Mouse (Mus musculus) CD4-positive helper T cell, adult 2 months (primary cell): ENCODE data around the gene Tbc1d2.

Experiments used
- DNase-seq: peaks from one replicate; pipeline ENCODE4 v3.0.0-alpha.2; 2012; ENCODE audit warnings: low read depth, missing footprints, low spot score

Tbc1d2 gene

GRCm38 (mm10) chr4:46650086-46650753, at the start of gene Tbc1d2:
TSS of gene Tbc1d2 (minus strand) at chr4:46650209.
- DNase-seq, result peak; percentile 96

- no peak for DNase-seq
Measured at GRCm38 (mm10) chr4:46696467-46696866, 46.5 kb upstream of the Tbc1d2 start.

GRCm38 (mm10) chr4:46690565-46690964, 40.6 kb upstream of the Tbc1d2 start:
- DNase-seq, result no peak

- no peak for DNase-seq
Measured at GRCm38 (mm10) chr4:46690023-46690420, 40.0 kb upstream of the Tbc1d2 start.

- peak; percentile 50 for DNase-seq
Measured at GRCm38 (mm10) chr4:46689397-46690022, 39.5 kb upstream of the Tbc1d2 start.

- DNase-seq, result no peak
Measured at GRCm38 (mm10) chr4:46688213-46688832, 38.3 kb upstream of the Tbc1d2 start.

GRCm38 (mm10) chr4:46684160-46684559, 34.2 kb upstream of the Tbc1d2 start:
- DNase-seq, result no peak

- DNase-seq, result no peak
Measured at GRCm38 (mm10) chr4:46676646-46677045, 26.6 kb upstream of the Tbc1d2 start.

- DNase-seq, result no peak
Measured at GRCm38 (mm10) chr4:46675992-46676391, 26.0 kb upstream of the Tbc1d2 start.

GRCm38 (mm10) chr4:46675272-46675785, 25.3 kb upstream of the Tbc1d2 start:
- DNase-seq, result no peak

- no peak for DNase-seq
Measured at GRCm38 (mm10) chr4:46668620-46669019, 18.6 kb upstream of the Tbc1d2 start.

- no peak for DNase-seq
Measured at GRCm38 (mm10) chr4:46666420-46666819, 16.4 kb upstream of the Tbc1d2 start.

- DNase-seq, result peak; percentile 45
Measured at GRCm38 (mm10) chr4:46665371-46665774, 15.4 kb upstream of the Tbc1d2 start.

- no peak for DNase-seq
Measured at GRCm38 (mm10) chr4:46664123-46665009, 14.4 kb upstream of the Tbc1d2 start.

- DNase-seq, result no peak
Measured at GRCm38 (mm10) chr4:46661433-46661832, 11.4 kb upstream of the Tbc1d2 start.

GRCm38 (mm10) chr4:46658946-46659345, 8.9 kb upstream of the Tbc1d2 start:
- DNase-seq, result no peak

- DNase-seq, result peak; percentile 77
Measured at GRCm38 (mm10) chr4:46657116-46657515, 7.1 kb upstream of the Tbc1d2 start.

- DNase-seq, result no peak
Measured at GRCm38 (mm10) chr4:46655956-46656355, 5.9 kb upstream of the Tbc1d2 start.

- DNase-seq, result no peak
Measured at GRCm38 (mm10) chr4:46655298-46655697, 5.3 kb upstream of the Tbc1d2 start.

GRCm38 (mm10) chr4:46649161-46649560, 848 bp downstream of the Tbc1d2 start:
- DNase-seq, result no peak

- no peak for DNase-seq
Measured at GRCm38 (mm10) chr4:46643676-46644112, 6.3 kb downstream of the Tbc1d2 start.
